Mouse (Mus musculus) liver, adult 2 months (tissue): ENCODE results near the gene Rxfp3.

ENCODE experiments used
- CTCF ChIP-seq: fragments of 200-500 bp; IDR thresholded peaks from 2 replicates; pipeline ENCODE4 v1.5.1; 2011; ENCODE audit warnings: low read depth, low read length, control low read depth
- POLR2A ChIP-seq: fragments of 200-500 bp; IDR thresholded peaks from 2 replicates; pipeline ENCODE4 v1.6.1; 2011; ENCODE audit warnings: low read length, control low read depth; ENCODE audit not compliant: insufficient read depth; ENCODE audit errors: extremely low read depth

GRCm38 (mm10) chr15:11042828-11043227 is 5.0 kb upstream of the Rxfp3 start:
- no peak for TF ChIP-seq POLR2A
- no peak for TF ChIP-seq CTCF
